Mouse (Mus musculus) left cerebral cortex, adult 8-10 months (tissue): ENCODE measurements around the gene Sprr2k. TPM values are rescaled to one million over a fixed set of nuclear protein-coding genes. Genes with fewer than 3 reads are reported as not detected.
"Not testable (repeated sequence)": the region's sequence is repeated elsewhere in the genome, so short reads cannot be mapped to it uniquely, and the experiment has no call there.

Source experiments
- DNase-seq, 2 experiments: peaks; one replicate each; pipeline ENCODE4 v3.0.0; 2022; ENCODE audit warnings: low spot score in 2 of 2
- total RNA-seq, 4 experiments: library from RNA; stranded (reverse); gene quantifications; 2 replicates each; pipeline ENCODE4 v1.2.4; 2022

Gene Sprr2k
- total RNA-seq, result not detected

GRCm38 (mm10) chr3:92432282-92432681 lies at the start of gene Sprr2k:
Gene Sprr2k (plus strand): TSS chr3:92432582.
- no peak for DNase-seq

- no peak for DNase-seq
These were observed 47.0 kb upstream of the Sprr2k start, which contains the start of gene Sprr2h for GRCm38 (mm10) chr3:92385385-92385784. Gene Sprr2h (plus strand): TSS chr3:92385685.

- no peak for DNase-seq
These were observed 38.1 kb upstream of the Sprr2k start for GRCm38 (mm10) chr3:92394301-92394700.

- DNase-seq, result no peak
These were observed 24.7 kb upstream of the Sprr2k start, which contains the start of gene Sprr2i for GRCm38 (mm10) chr3:92407691-92408090. Gene Sprr2i (plus strand): TSS chr3:92407991.

GRCm38 (mm10) chr3:92417782-92418181 lies 14.6 kb upstream of the Sprr2k start, which contains the start of gene Sprr2j-ps:
Gene Sprr2j-ps (plus strand): TSS chr3:92418082.
- no peak for DNase-seq

GRCm38 (mm10) chr3:92429323-92429722 lies 3.1 kb upstream of the Sprr2k start, which contains the start of gene Gm9774:
Gene Gm9774 (minus strand): TSS chr3:92429423.
- no peak for DNase-seq

- DNase-seq, result no peak
These were observed 6.3 kb downstream of the Sprr2k start, which contains the start of gene Sprr1b for GRCm38 (mm10) chr3:92438689-92439088. Gene Sprr1b (minus strand): TSS chr3:92438789.

GRCm38 (mm10) chr3:92440177-92440576 lies 7.8 kb downstream of the Sprr2k start:
- DNase-seq, result no peak

GRCm38 (mm10) chr3:92455151-92455550 lies 22.8 kb downstream of the Sprr2k start:
- no peak for DNase-seq

- no peak for DNase-seq
These were observed 26.2 kb downstream of the Sprr2k start, which contains the start of gene Sprr3 for GRCm38 (mm10) chr3:92458620-92459019. Gene Sprr3 (minus strand): TSS chr3:92458720.

GRCm38 (mm10) chr3:92466576-92466975 lies 34.2 kb downstream of the Sprr2k start:
- no peak for DNase-seq

GRCm38 (mm10) chr3:92467424-92467823 lies 35.0 kb downstream of the Sprr2k start:
- no peak for DNase-seq

- DNase-seq, result no peak
These were observed 37.7 kb downstream of the Sprr2k start for GRCm38 (mm10) chr3:92470111-92470510.

GRCm38 (mm10) chr3:92481249-92481648 lies 48.9 kb downstream of the Sprr2k start:
- DNase-seq, result not testable (repeated sequence)

Other genes starting within 250 kb of the Sprr2k start
- gene Sprr2a1, start 216.8 kb upstream of the Sprr2k start, total RNA-seq, result not detected
- gene Sprr2a2, start 216.7 kb upstream of the Sprr2k start, total RNA-seq, result not detected
- not detected for gene Sprr2a3, start 147.2 kb upstream of the Sprr2k start, total RNA-seq
- gene Sprr2b, start 116.0 kb upstream of the Sprr2k start, total RNA-seq, result not detected
- not detected for gene Sprr2d, start 93.4 kb upstream of the Sprr2k start, total RNA-seq
- not detected for gene Sprr2e, start 80.4 kb upstream of the Sprr2k start, total RNA-seq
- not detected for gene Sprr2f, start 67.4 kb upstream of the Sprr2k start, total RNA-seq
- not detected for gene Sprr2h, start 46.9 kb upstream of the Sprr2k start, total RNA-seq
- not detected for gene Sprr2i, start 24.6 kb upstream of the Sprr2k start, total RNA-seq
- not detected for gene Sprr2j-ps, start 14.5 kb upstream of the Sprr2k start, total RNA-seq
- 1 to 10 TPM in 3 of 4 experiments, not detected in 1; 2.3 to 3.3 (median 3.2) TPM for gene Gm9774, start 3.2 kb upstream of the Sprr2k start, total RNA-seq
- gene Sprr1b, start 6.2 kb downstream of the Sprr2k start, total RNA-seq, result not detected
- gene Sprr3, start 26.1 kb downstream of the Sprr2k start, total RNA-seq, result not detected
- not detected for gene Sprr1a, start 53.3 kb downstream of the Sprr2k start, total RNA-seq
- not detected for gene Sprr4, start 67.9 kb downstream of the Sprr2k start, total RNA-seq
- not detected for gene 2310046K23Rik, start 101.9 kb downstream of the Sprr2k start, total RNA-seq
- gene Ivl, start 141.2 kb downstream of the Sprr2k start, total RNA-seq, result not detected
- gene Smcp, start 156.4 kb downstream of the Sprr2k start, total RNA-seq, result not detected
- gene 2210017I01Rik, start 174.9 kb downstream of the Sprr2k start, total RNA-seq, result not detected
- not detected for gene Lce6a, start 189.1 kb downstream of the Sprr2k start, total RNA-seq
- gene Lce1a1, start 215.7 kb downstream of the Sprr2k start, total RNA-seq, result not detected
- not detected for gene Lce1b, start 224.3 kb downstream of the Sprr2k start, total RNA-seq
- gene Lce1a2, start 237.7 kb downstream of the Sprr2k start, total RNA-seq, result not detected
- gene Lce1c, start 246.7 kb downstream of the Sprr2k start, total RNA-seq, result not detected